Mouse (Mus musculus) midbrain, embryonic 11.5 days (tissue): Measurements from ENCODE around the gene Snn. TPM values are rescaled to one million over a fixed set of nuclear protein-coding genes. Genes with fewer than 3 reads are reported as not detected.

Source experiments
- ATAC-seq: fragments of 200-750 bp; cut with Nextera tagmentation; 2 replicates; pipeline ENCODE4 v1.8.0; 2017; ENCODE audit warnings: moderate TSS enrichment, moderate library complexity; ENCODE audit not compliant: low FRiP score
- DNase-seq: peaks from one replicate; pipeline ENCODE4 v3.0.0; 2015; ENCODE audit warnings: low spot score; ENCODE audit errors: missing footprints
- H3K27ac ChIP-seq: fragments of 300-500 bp; sonication (generic); 2 replicates; pipeline ENCODE4 v1.5.1; 2014; ENCODE audit warnings: low read depth, low read length
- H3K27me3 ChIP-seq: fragments of 300-500 bp; sonication (generic); 2 replicates; pipeline ENCODE4 v1.6.1; 2014; ENCODE audit warnings: mild to moderate bottlenecking, low read length, moderate library complexity, mixed read lengths; ENCODE audit not compliant: control insufficient read depth, insufficient read depth
- H3K36me3 ChIP-seq: fragments of 300-500 bp; sonication (generic); 2 replicates; pipeline ENCODE4 v1.6.1; 2014; ENCODE audit warnings: mild to moderate bottlenecking, low read length, moderate library complexity, mixed read lengths; ENCODE audit not compliant: control insufficient read depth, insufficient read depth
- H3K4me1 ChIP-seq: fragments of 300-500 bp; sonication (generic); 2 replicates; pipeline ENCODE4 v1.6.1; 2014; ENCODE audit warnings: low read length; ENCODE audit not compliant: control insufficient read depth, insufficient read depth
- H3K4me2 ChIP-seq: fragments of 300-500 bp; sonication (generic); 2 replicates; pipeline ENCODE4 v1.6.1; 2014; ENCODE audit warnings: mild to moderate bottlenecking, moderate library complexity
- H3K4me3 ChIP-seq: fragments of 300-500 bp; sonication (generic); 2 replicates; pipeline ENCODE4 v1.5.1; 2014; ENCODE audit warnings: low read depth, low read length
- H3K9ac ChIP-seq: fragments of 300-500 bp; sonication (generic); 2 replicates; pipeline ENCODE4 v1.6.1; 2014; ENCODE audit warnings: low read length
- H3K9me3 ChIP-seq: fragments of 300-500 bp; sonication (generic); 2 replicates; pipeline ENCODE4 v1.6.1; 2016; ENCODE audit warnings: low read length; ENCODE audit not compliant: control insufficient read depth
- WGBS: fragments of 180-500 bp; shearing (Covaris S2); extraction: QIAGEN DNeasy Blood & Tissue Kit; methylation state at CpG from one replicate; pipeline ENCODE4 v1.1.7; 2014; 5-methylcytosine and 5-hydroxymethylcytosine counted together
- polyA plus RNA-seq: library from polyadenylated mRNA; unstranded; fragments of >200 nt; fragmentation: Nextera tagmentation; extraction: Ambion mirVana; gene quantifications from 2 replicates; pipeline ENCODE4 v1.2.1, GENCODE M21; 2014

Snn gene
- polyA plus RNA-seq, 1 experiment from 2014 or later, result 110 TPM

GRCm38 (mm10) chr16:11021403-11022112, 39.2 kb upstream of the Snn start:
- DNase-seq (no peak), ATAC-seq (peak; percentile 48; the same call in 1 of the 2 replicates)
- Histone ChIP-seq H3K9ac (no peak overlapping the region), H3K36me3 (no peaks in the 10 kb centered on the region), H3K4me1 (no peaks in the 10 kb centered on the region), H3K27ac (no peak overlapping the region), H3K27me3 (no peaks in the 10 kb centered on the region), H3K9me3 (no peaks in the 10 kb centered on the region), H3K4me2 (no peak overlapping the region), H3K4me3 (no peak overlapping the region)
- 73% methylated on average over 3 of the region's 3 CpGs for WGBS

GRCm38 (mm10) chr16:11022113-11022489, 38.6 kb upstream of the Snn start:
- Histone ChIP-seq H3K9ac (no peak overlapping the region), H3K36me3 (no peaks in the 10 kb centered on the region), H3K4me2 (no peak overlapping the region), H3K4me3 (no peak overlapping the region), H3K9me3 (no peaks in the 10 kb centered on the region), H3K27me3 (no peaks in the 10 kb centered on the region), H3K4me1 (no peaks in the 10 kb centered on the region), H3K27ac (no peak overlapping the region)
- WGBS, result 89% methylated on average over 4 of the region's 4 CpGs
- DNase-seq (no peak), ATAC-seq (no peak)

- Histone ChIP-seq H3K36me3 (no peaks in the 10 kb centered on the region), H3K27me3 (no peaks in the 10 kb centered on the region), H3K4me3 (no peak overlapping the region), H3K9ac (no peak overlapping the region), H3K4me2 (no peak overlapping the region), H3K4me1 (no peaks in the 10 kb centered on the region), H3K27ac (no peak overlapping the region), H3K9me3 (no peaks in the 10 kb centered on the region)
- no peak for DNase-seq
- ATAC-seq, result no peak
- WGBS, result 92% methylated on average over 5 of the region's 5 CpGs
Measured at GRCm38 (mm10) chr16:11023618-11024017, 37.1 kb upstream of the Snn start.

- Histone ChIP-seq H3K4me1 (no peaks in the 10 kb centered on the region), H3K27me3 (no peaks in the 10 kb centered on the region), H3K36me3 (no peaks in the 10 kb centered on the region), H3K4me3 (no peak overlapping the region), H3K9me3 (no peaks in the 10 kb centered on the region), H3K4me2 (no peak overlapping the region), H3K27ac (no peak overlapping the region), H3K9ac (no peak overlapping the region)
- ATAC-seq (no peak), DNase-seq (no peak)
- WGBS, result 81% methylated on average over 3 of the region's 3 CpGs
Measured at GRCm38 (mm10) chr16:11024841-11025240, 35.9 kb upstream of the Snn start.

- ATAC-seq, result no peak
- Histone ChIP-seq H3K4me3 (no peak overlapping the region), H3K27me3 (no peaks in the 10 kb centered on the region), H3K4me2 (no peak overlapping the region), H3K36me3 (no peaks in the 10 kb centered on the region), H3K4me1 (no peaks in the 10 kb centered on the region), H3K9ac (no peak overlapping the region), H3K27ac (no peak overlapping the region), H3K9me3 (no peaks in the 10 kb centered on the region)
- WGBS, result 87% methylated on average over 7 of the region's 7 CpGs
- no peak for DNase-seq
Measured at GRCm38 (mm10) chr16:11028206-11028605, 32.5 kb upstream of the Snn start.

- ATAC-seq, result no peak
- no peaks in the 10 kb centered on the region for H3K4me1 ChIP-seq
- no peak overlapping the region for H3K4me3 ChIP-seq
- DNase-seq, result no peak
- H3K27me3 ChIP-seq, result no peaks in the 10 kb centered on the region
- no peak overlapping the region for H3K27ac ChIP-seq
- no peak overlapping the region for H3K4me2 ChIP-seq
- H3K36me3 ChIP-seq, result no peaks in the 10 kb centered on the region
- H3K9ac ChIP-seq, result no peak overlapping the region
- H3K9me3 ChIP-seq, result no peaks in the 10 kb centered on the region
- 83% methylated on average over 4 of the region's 4 CpGs for WGBS
Measured at GRCm38 (mm10) chr16:11030844-11031243, 29.9 kb upstream of the Snn start.

- Histone ChIP-seq H3K4me1 (no peaks in the 10 kb centered on the region), H3K4me2 (no peak overlapping the region), H3K4me3 (no peak overlapping the region), H3K27ac (no peak overlapping the region), H3K9me3 (no peaks in the 10 kb centered on the region), H3K9ac (no peak overlapping the region), H3K27me3 (no peaks in the 10 kb centered on the region), H3K36me3 (no peaks in the 10 kb centered on the region)
- no peak for ATAC-seq
- WGBS, result 71% methylated on average over 3 of the region's 3 CpGs
- DNase-seq, result no peak
Measured at GRCm38 (mm10) chr16:11031320-11031719, 29.4 kb upstream of the Snn start.

GRCm38 (mm10) chr16:11034193-11034803, 26.4 kb upstream of the Snn start:
- H3K27ac ChIP-seq, result no peak overlapping the region
- peak; percentile 96 for DNase-seq
- H3K4me3 ChIP-seq, result no peak overlapping the region
- no peaks in the 10 kb centered on the region for H3K36me3 ChIP-seq
- H3K27me3 ChIP-seq, result no peaks in the 10 kb centered on the region
- no peak overlapping the region for H3K9ac ChIP-seq
- H3K4me2 ChIP-seq, result no peak overlapping the region
- WGBS, result under 1% methylated on average over 4 of the region's 4 CpGs
- peak; percentile 67 for ATAC-seq
- H3K9me3 ChIP-seq, result no peaks in the 10 kb centered on the region
- no peaks in the 10 kb centered on the region for H3K4me1 ChIP-seq

- DNase-seq (no peak), ATAC-seq (no peak)
- no peaks in the 10 kb centered on the region for H3K36me3 ChIP-seq
- H3K27ac ChIP-seq, result no peak overlapping the region
- H3K9ac ChIP-seq, result no peak overlapping the region
- H3K4me2 ChIP-seq, result no peak overlapping the region
- H3K9me3 ChIP-seq, result no peaks in the 10 kb centered on the region
- H3K4me1 ChIP-seq, result no peaks in the 10 kb centered on the region
- WGBS, result 87% methylated on average over 9 of the region's 9 CpGs
- H3K27me3 ChIP-seq, result no peaks in the 10 kb centered on the region
- H3K4me3 ChIP-seq, result no peak overlapping the region
Measured at GRCm38 (mm10) chr16:11035273-11035672, 25.5 kb upstream of the Snn start.
